Mouse (Mus musculus) embryonic facial prominence, embryonic 10.5 days (tissue): ENCODE results near the gene Trim62. TPM values are rescaled to one million over a fixed set of nuclear protein-coding genes. Genes with fewer than 3 reads are reported as not detected.
A peak's percentile ranks its signal among the peaks of the same experiment; 100 is the strongest.

Experiments
- DNase-seq: peaks from one replicate; pipeline ENCODE4 v3.0.0-alpha.2; 2017; ENCODE audit warnings: low spot score
- H3K27ac ChIP-seq: fragments of 300-500 bp; sonication (generic); replicated peaks from 2 replicates; pipeline ENCODE4 v1.5.1; 2016; ENCODE audit warnings: mild to moderate bottlenecking
- H3K27me3 ChIP-seq: fragments of 300-500 bp; sonication (generic); replicated peaks from 2 replicates; pipeline ENCODE4 v1.6.1; 2016; ENCODE audit warnings: low read depth, mild to moderate bottlenecking; ENCODE audit not compliant: poor library complexity, severe bottlenecking
- H3K36me3 ChIP-seq: fragments of 300-500 bp; sonication (generic); replicated peaks from 2 replicates; pipeline ENCODE4 v1.6.1; 2016; ENCODE audit warnings: mild to moderate bottlenecking, moderate library complexity
- H3K4me1 ChIP-seq: fragments of 300-500 bp; sonication (generic); 2 replicates; pipeline ENCODE4 v1.6.1; 2016
- H3K4me3 ChIP-seq: fragments of 300-500 bp; sonication (generic); 2 replicates; pipeline ENCODE4 v1.5.1; 2016; ENCODE audit warnings: mild to moderate bottlenecking, moderate library complexity
- H3K9me3 ChIP-seq: fragments of 300-500 bp; sonication (generic); 2 replicates; pipeline ENCODE4 v1.6.1; 2016; ENCODE audit warnings: mild to moderate bottlenecking
- WGBS: fragments of 180-500 bp; shearing (Covaris S2); methylation state at CpG from one replicate; pipeline ENCODE4 v1.1.7; 2016; 5-methylcytosine and 5-hydroxymethylcytosine counted together
- polyA plus RNA-seq: library from polyadenylated mRNA; unstranded; fragments of >200 nt; fragmentation: Nextera tagmentation; extraction: Ambion mirVana; gene quantifications from 2 replicates; pipeline ENCODE4 v1.2.1, GENCODE M21; 2016

Gene Trim62
- polyA plus RNA-seq, 1 experiment from 2014 or later = 11.9 TPM

GRCm38 (mm10) chr4:128887641-128888091 is 4.3 kb downstream of the Trim62 start:
- Histone ChIP-seq H3K36me3 (peaks cover 41% of the 10 kb centered on the region), H3K9me3 (no peaks in the 10 kb centered on the region), H3K27me3 (peaks cover 26% of the 10 kb centered on the region), H3K27ac (0 out of 2 replicates have a peak overlapping the region, but pooled peaks have one; percentile 11), H3K4me3 (no peak overlapping the region), H3K4me1 (peaks cover 80% of the 10 kb centered on the region)
- no peak for DNase-seq
- WGBS = 64% methylated on average over 9 of the region's 9 CpGs

GRCm38 (mm10) chr4:128888436-128888990 is 5.1 kb downstream of the Trim62 start:
- Histone ChIP-seq H3K36me3 (peaks cover 41% of the 10 kb centered on the region), H3K27me3 (peaks cover 23% of the 10 kb centered on the region), H3K4me1 (peaks cover 71% of the 10 kb centered on the region), H3K4me3 (no peak overlapping the region), H3K9me3 (no peaks in the 10 kb centered on the region), H3K27ac (no peak overlapping the region)
- no peak for DNase-seq
- WGBS = 87% methylated on average over 6 of the region's 6 CpGs

- peaks cover 41% of the 10 kb centered on the region for H3K36me3 ChIP-seq
- H3K4me1 ChIP-seq = peaks cover 56% of the 10 kb centered on the region
- no peak for DNase-seq
- H3K27me3 ChIP-seq = peaks cover 16% of the 10 kb centered on the region
- H3K27ac ChIP-seq = no peak overlapping the region
- no peak overlapping the region for H3K4me3 ChIP-seq
- H3K9me3 ChIP-seq = no peaks in the 10 kb centered on the region
- WGBS = 87% methylated on average over 12 of the region's 12 CpGs
These were observed 6.6 kb downstream of the Trim62 start for GRCm38 (mm10) chr4:128889752-128890630.

GRCm38 (mm10) chr4:128891157-128891556 is 7.8 kb downstream of the Trim62 start:
- Histone ChIP-seq H3K4me1 (peaks cover 56% of the 10 kb centered on the region), H3K4me3 (no peak overlapping the region), H3K9me3 (no peaks in the 10 kb centered on the region), H3K27ac (no peak overlapping the region), H3K36me3 (peaks cover 40% of the 10 kb centered on the region), H3K27me3 (peaks cover 7% of the 10 kb centered on the region; the same call in 1 of the 2 replicates)
- 35% methylated on average over 1 of the region's 1 CpGs for WGBS
- no peak for DNase-seq

- WGBS = 82% methylated on average over 6 of the region's 6 CpGs
- Histone ChIP-seq H3K27ac (no peak overlapping the region), H3K4me3 (no peak overlapping the region), H3K9me3 (no peaks in the 10 kb centered on the region), H3K36me3 (peaks cover 35% of the 10 kb centered on the region), H3K4me1 (peaks cover 52% of the 10 kb centered on the region), H3K27me3 (0 out of 2 replicates have a peak, but pooled peaks cover 2% of the 10 kb centered on the region)
- DNase-seq = no peak
These were observed 8.4 kb downstream of the Trim62 start for GRCm38 (mm10) chr4:128891746-128892145.

DNA sequence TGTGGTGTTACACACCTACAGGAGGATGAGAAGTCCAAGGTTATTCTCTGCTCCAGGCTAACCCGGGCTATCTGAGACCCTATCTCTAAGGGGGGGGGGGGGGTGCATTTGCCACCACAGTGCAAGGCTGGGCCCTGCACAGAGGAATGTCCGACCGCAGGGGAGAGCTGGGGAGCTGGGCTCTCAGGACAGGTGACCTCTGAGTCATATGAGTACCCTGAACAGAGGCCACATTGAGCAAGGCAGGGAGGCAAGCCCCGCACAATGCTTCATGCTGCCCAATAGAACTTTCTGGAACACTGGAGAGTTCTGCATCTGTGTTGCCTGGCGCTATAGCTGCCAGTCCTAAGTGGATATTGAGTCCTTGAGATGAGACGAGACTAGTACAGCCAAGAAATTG is 8.8 kb downstream of the Trim62 start:
- Histone ChIP-seq H3K9me3 (no peaks in the 10 kb centered on the region), H3K4me1 (peaks cover 52% of the 10 kb centered on the region), H3K27me3 (no peaks in the 10 kb centered on the region), H3K27ac (no peak overlapping the region), H3K36me3 (peaks cover 38% of the 10 kb centered on the region), H3K4me3 (no peak overlapping the region)
- 82% methylated on average over 6 of the region's 6 CpGs for WGBS
- DNase-seq = no peak

DNA sequence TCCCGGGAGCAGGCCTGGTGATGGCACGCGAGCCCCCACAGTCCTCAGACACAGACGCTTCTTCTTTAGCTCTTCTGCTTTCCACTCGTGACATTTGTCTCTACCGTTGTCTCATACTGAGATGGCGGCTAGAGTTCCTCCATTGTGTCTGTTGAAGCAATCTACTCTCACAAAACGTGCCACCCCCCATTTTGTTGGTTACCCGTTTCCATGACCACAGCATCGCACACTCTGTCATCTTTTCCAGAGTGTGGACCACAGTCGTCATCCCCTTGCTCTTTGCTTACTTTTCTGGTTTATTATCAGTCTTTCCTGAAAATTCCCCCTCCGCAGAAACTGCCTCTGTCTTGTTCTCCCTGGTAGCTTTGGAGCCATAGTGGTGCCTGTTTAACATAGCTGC is 10.7 kb downstream of the Trim62 start:
- peaks cover 26% of the 10 kb centered on the region for H3K36me3 ChIP-seq
- WGBS = 88% methylated on average over 12 of the region's 12 CpGs

GRCm38 (mm10) chr4:128895841-128896240 is 12.5 kb downstream of the Trim62 start:
- H3K4me1 ChIP-seq = peaks cover 57% of the 10 kb centered on the region
- no peaks in the 10 kb centered on the region for H3K27me3 ChIP-seq
- 93% methylated on average over 4 of the region's 4 CpGs for WGBS
- H3K36me3 ChIP-seq = peaks cover 20% of the 10 kb centered on the region
- H3K27ac ChIP-seq = no peak overlapping the region
- H3K4me3 ChIP-seq = no peak overlapping the region
- DNase-seq = no peak
- no peaks in the 10 kb centered on the region for H3K9me3 ChIP-seq

More for the DNA sequence above, 10.7 kb downstream of the Trim62 start:
- H3K27me3 ChIP-seq = no peaks in the 10 kb centered on the region
- no peak overlapping the region for H3K4me3 ChIP-seq
- H3K4me1 ChIP-seq = peaks cover 55% of the 10 kb centered on the region
- H3K9me3 ChIP-seq = no peaks in the 10 kb centered on the region
- DNase-seq = no peak
- no peak overlapping the region for H3K27ac ChIP-seq

- peak overlapping the region; percentile 52 for H3K27ac ChIP-seq
- no peaks in the 10 kb centered on the region for H3K27me3 ChIP-seq
- peaks cover 25% of the 10 kb centered on the region for H3K36me3 ChIP-seq
- 91% methylated on average over 10 of the region's 10 CpGs for WGBS
- no peaks in the 10 kb centered on the region for H3K9me3 ChIP-seq
- DNase-seq = no peak
- no peak overlapping the region for H3K4me3 ChIP-seq
- peaks cover 50% of the 10 kb centered on the region for H3K4me1 ChIP-seq
These were observed 13.3 kb downstream of the Trim62 start for GRCm38 (mm10) chr4:128896667-128897066.

GRCm38 (mm10) chr4:128897911-128898421 is 14.6 kb downstream of the Trim62 start:
- Histone ChIP-seq H3K27me3 (no peaks in the 10 kb centered on the region), H3K9me3 (no peaks in the 10 kb centered on the region), H3K4me3 (peak overlapping the region; percentile 25; the same call in 1 of the 2 replicates), H3K27ac (peak overlapping the region; percentile 92), H3K36me3 (peaks cover 38% of the 10 kb centered on the region), H3K4me1 (peaks cover 41% of the 10 kb centered on the region)
- peak; percentile 89 for DNase-seq
- 8% methylated on average over 7 of the region's 7 CpGs for WGBS

DNA sequence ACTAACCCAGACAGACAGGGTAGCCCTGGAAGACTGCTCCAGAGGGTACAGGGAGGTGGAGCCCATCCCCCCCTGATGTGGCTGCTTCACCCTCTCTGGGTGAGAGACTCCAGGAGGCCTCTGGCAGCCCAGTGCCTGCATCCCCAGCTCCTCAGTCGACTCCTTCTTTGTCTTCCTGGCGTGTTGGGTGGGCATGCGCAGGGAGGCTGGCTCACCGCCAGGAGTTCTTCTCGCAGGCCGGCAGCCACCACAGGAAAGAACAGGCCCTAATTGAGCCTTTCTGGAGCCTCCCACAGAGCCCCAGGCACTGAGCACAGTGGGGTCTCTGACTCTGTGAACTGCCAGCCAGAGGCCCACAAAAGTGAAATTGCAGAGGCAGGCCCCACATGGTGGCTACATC is 16.0 kb downstream of the Trim62 start:
- H3K27me3 ChIP-seq = no peaks in the 10 kb centered on the region
- peaks cover 50% of the 10 kb centered on the region for H3K36me3 ChIP-seq
- H3K4me3 ChIP-seq = 0 out of 2 replicates have a peak overlapping the region, but pooled peaks have one; percentile 19
- H3K27ac ChIP-seq = peak overlapping the region; percentile 92
- H3K9me3 ChIP-seq = no peaks in the 10 kb centered on the region
- DNase-seq = peak; percentile 87
- H3K4me1 ChIP-seq = peaks cover 55% of the 10 kb centered on the region
- 2% methylated on average over 6 of the region's 6 CpGs for WGBS

DNA sequence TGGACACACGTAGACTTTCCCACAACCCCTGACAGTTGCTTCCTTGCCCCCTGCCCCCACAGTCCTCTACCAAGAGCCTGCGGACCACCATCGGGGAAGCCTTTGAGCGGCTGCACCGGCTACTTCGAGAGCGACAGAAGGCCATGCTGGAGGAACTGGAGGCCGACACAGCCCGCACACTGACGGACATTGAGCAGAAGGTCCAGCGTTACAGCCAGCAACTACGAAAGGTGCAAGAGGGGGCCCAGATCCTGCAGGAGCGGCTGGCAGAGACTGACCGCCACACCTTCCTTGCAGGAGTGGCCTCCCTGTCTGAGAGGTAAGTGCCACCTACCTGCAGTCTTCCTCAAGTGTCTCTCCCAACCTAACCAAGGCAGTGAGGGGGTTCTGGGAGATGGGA is 17.1 kb downstream of the Trim62 start:
- Histone ChIP-seq H3K27ac (peak overlapping the region; percentile 92), H3K4me1 (peaks cover 66% of the 10 kb centered on the region), H3K9me3 (no peaks in the 10 kb centered on the region), H3K27me3 (no peaks in the 10 kb centered on the region), H3K36me3 (peaks cover 50% of the 10 kb centered on the region), H3K4me3 (no peak overlapping the region)
- WGBS = 80% methylated on average over 14 of the region's 14 CpGs
- DNase-seq = no peak
